Mouse (Mus musculus) kidney, embryonic 14.5 days (tissue): ENCODE data around the gene Zfp507. TPM values are rescaled to one million over a fixed set of nuclear protein-coding genes. Genes with fewer than 3 reads are reported as not detected.

Experiments
- ATAC-seq: fragments of 200-750 bp; cut with Nextera tagmentation; 2 replicates; pipeline ENCODE4 v1.8.0; 2017; ENCODE audit warnings: moderate number of reproducible peaks, mild to moderate bottlenecking, moderate TSS enrichment, moderate library complexity; ENCODE audit not compliant: low FRiP score, low TSS enrichment
- H3K27ac ChIP-seq: fragments of 300-500 bp; sonication (generic); 2 replicates; pipeline ENCODE4 v1.5.1; 2014; ENCODE audit warnings: low read depth, mild to moderate bottlenecking, low read length, moderate library complexity, mixed read lengths
- H3K27me3 ChIP-seq: fragments of 300-500 bp; sonication (generic); 2 replicates; pipeline ENCODE4 v1.6.1; 2014; ENCODE audit warnings: mild to moderate bottlenecking, low read length; ENCODE audit not compliant: control insufficient read depth, insufficient read depth
- H3K36me3 ChIP-seq: fragments of 300-500 bp; sonication (generic); 2 replicates; pipeline ENCODE4 v1.6.1; 2014; ENCODE audit warnings: low read length, mixed read lengths; ENCODE audit not compliant: control insufficient read depth, insufficient read depth
- H3K4me1 ChIP-seq: fragments of 300-500 bp; sonication (generic); 2 replicates; pipeline ENCODE4 v1.6.1; 2014; ENCODE audit warnings: low read length, mixed read lengths; ENCODE audit not compliant: control insufficient read depth, insufficient read depth
- H3K4me2 ChIP-seq: fragments of 300-500 bp; sonication (generic); replicated peaks from 2 replicates; pipeline ENCODE4 v1.6.1; 2014; ENCODE audit warnings: low read depth, mild to moderate bottlenecking, low read length
- H3K4me3 ChIP-seq: fragments of 300-500 bp; sonication (generic); 2 replicates; pipeline ENCODE4 v1.5.1; 2014; ENCODE audit warnings: mild to moderate bottlenecking, low read length
- H3K9ac ChIP-seq: fragments of 300-500 bp; sonication (generic); 2 replicates; pipeline ENCODE4 v1.6.1; 2014; ENCODE audit warnings: low read depth, mild to moderate bottlenecking, low read length, moderate library complexity
- H3K9me3 ChIP-seq: fragments of 300-500 bp; sonication (generic); 2 replicates; pipeline ENCODE4 v1.6.1; 2016; ENCODE audit warnings: low read length; ENCODE audit not compliant: control insufficient read depth
- WGBS: fragments of 180-500 bp; shearing (Covaris S2); extraction: QIAGEN DNeasy Blood & Tissue Kit; methylation state at CpG from one replicate; pipeline ENCODE4 v1.1.7; 2014; 5-methylcytosine and 5-hydroxymethylcytosine counted together
- polyA plus RNA-seq: library from polyadenylated mRNA; unstranded; fragments of >200 nt; fragmentation: Nextera tagmentation; extraction: Ambion mirVana; gene quantifications from 2 replicates; pipeline ENCODE4 v1.2.1, GENCODE M21; 2014

Zfp507 gene
- polyA plus RNA-seq, 1 experiment from 2014 or later: 21.7 TPM

DNA sequence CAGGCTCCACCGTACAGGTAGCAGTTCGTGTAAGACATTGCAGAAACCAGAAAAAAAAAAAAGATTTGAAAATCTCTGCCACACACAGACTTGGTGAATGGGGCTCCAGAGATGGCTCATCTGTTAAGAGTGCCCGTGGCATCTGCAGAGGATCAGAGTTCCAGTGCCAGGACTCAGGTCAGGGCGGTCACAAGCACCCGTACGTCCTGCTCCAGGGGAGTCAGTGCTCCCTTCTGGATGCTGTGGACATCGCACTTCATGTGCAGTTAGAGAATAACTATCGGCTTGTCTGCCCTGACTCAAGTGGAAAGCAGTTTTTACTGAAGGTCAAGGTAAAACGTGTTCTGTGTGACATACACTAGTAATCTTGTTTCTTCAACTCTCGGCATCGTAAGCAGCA, 38.3 kb downstream of the Zfp507 start:
- no peak for ATAC-seq
- H3K4me3 ChIP-seq: no peak overlapping the region
- 86% methylated on average over 11 of the region's 11 CpGs for WGBS

GRCm38 (mm10) chr7:35761801-35762200, 41.0 kb downstream of the Zfp507 start:
- H3K27ac ChIP-seq: no peak overlapping the region
- no peaks in the 10 kb centered on the region for H3K4me1 ChIP-seq
- 84% methylated on average over 5 of the region's 5 CpGs for WGBS
- no peaks in the 10 kb centered on the region for H3K9me3 ChIP-seq
- H3K4me2 ChIP-seq: no peak overlapping the region
- no peak overlapping the region for H3K9ac ChIP-seq
- no peaks in the 10 kb centered on the region for H3K36me3 ChIP-seq
- no peak for ATAC-seq
- no peaks in the 10 kb centered on the region for H3K27me3 ChIP-seq
- H3K4me3 ChIP-seq: no peak overlapping the region

More for the DNA sequence above, 38.3 kb downstream of the Zfp507 start:
- Histone ChIP-seq H3K9ac (no peak overlapping the region), H3K27ac (no peak overlapping the region), H3K27me3 (no peaks in the 10 kb centered on the region), H3K9me3 (no peaks in the 10 kb centered on the region), H3K4me1 (no peaks in the 10 kb centered on the region), H3K36me3 (no peaks in the 10 kb centered on the region), H3K4me2 (no peak overlapping the region)

GRCm38 (mm10) chr7:35759602-35760001, 43.2 kb downstream of the Zfp507 start:
- no peak for ATAC-seq
- Histone ChIP-seq H3K36me3 (no peaks in the 10 kb centered on the region), H3K27ac (no peak overlapping the region), H3K4me2 (no peak overlapping the region), H3K4me1 (0 out of 2 replicates have a peak, but pooled peaks cover 4% of the 10 kb centered on the region), H3K4me3 (no peak overlapping the region), H3K9ac (no peak overlapping the region), H3K27me3 (no peaks in the 10 kb centered on the region), H3K9me3 (no peaks in the 10 kb centered on the region)
- 13% methylated on average over 2 of the region's 2 CpGs for WGBS

DNA sequence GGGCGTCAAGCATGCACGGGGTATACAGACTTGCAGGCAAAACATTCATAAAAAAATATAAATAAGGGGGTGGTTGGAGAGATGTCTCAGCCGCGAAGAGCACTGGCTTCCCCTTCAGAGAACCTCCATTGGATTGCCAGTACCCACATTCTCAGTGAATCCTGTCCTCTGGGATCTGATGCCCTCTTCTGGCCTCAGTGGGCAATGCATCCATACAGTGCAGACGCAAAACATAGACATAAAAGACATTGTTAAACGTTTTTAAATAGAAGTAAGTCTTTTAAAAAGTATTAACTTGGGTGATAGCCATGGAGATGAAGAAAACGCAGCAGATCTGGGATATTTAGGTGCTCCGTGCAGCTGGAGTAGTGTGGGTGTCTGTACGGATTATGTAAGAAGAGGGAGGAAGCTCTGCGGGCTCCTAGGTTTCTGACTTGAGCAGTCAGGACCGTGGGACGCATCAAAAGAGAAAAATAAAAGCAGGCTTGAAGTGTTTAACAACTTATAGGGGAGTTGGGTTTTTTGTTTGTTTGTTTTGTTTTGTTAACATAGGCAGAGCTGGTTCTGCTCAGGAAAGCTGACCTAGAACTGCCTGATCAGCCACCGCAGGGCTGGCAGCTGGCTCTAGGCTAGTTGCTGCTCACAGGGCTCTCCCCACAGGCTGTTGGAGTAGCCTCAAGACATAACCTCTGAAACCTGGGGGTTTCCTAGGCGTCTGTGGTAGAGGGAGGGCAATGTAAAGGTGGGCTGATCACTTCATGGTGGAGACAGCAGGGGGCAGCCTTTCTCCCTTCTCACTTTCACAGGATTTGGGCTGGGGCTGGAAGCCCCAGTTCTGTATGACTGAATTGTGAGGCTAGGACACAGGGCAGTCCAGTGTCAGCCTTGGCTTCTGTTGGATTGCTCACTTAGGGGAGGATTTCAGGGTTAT, 46.0 kb downstream of the Zfp507 start:
- no peak overlapping the region for H3K9ac ChIP-seq
- ATAC-seq: no peak
- no peak overlapping the region for H3K4me3 ChIP-seq
- no peaks in the 10 kb centered on the region for H3K9me3 ChIP-seq
- peaks cover 8% of the 10 kb centered on the region for H3K4me1 ChIP-seq
- H3K27ac ChIP-seq: no peak overlapping the region
- H3K4me2 ChIP-seq: no peak overlapping the region
- WGBS: 41% methylated on average over 14 of the region's 14 CpGs
- no peaks in the 10 kb centered on the region for H3K27me3 ChIP-seq
- H3K36me3 ChIP-seq: no peaks in the 10 kb centered on the region

- no peak overlapping the region for H3K27ac ChIP-seq
- no peaks in the 10 kb centered on the region for H3K9me3 ChIP-seq
- H3K36me3 ChIP-seq: peaks cover 5% of the 10 kb centered on the region
- WGBS: 71% methylated on average over 4 of the region's 4 CpGs
- H3K27me3 ChIP-seq: no peaks in the 10 kb centered on the region
- ATAC-seq: no peak
- H3K4me3 ChIP-seq: peak overlapping the region; percentile 68
- peak overlapping the region; percentile 57; the same call in 1 of the 2 replicates for H3K9ac ChIP-seq
- peaks cover 8% of the 10 kb centered on the region for H3K4me1 ChIP-seq
- peak overlapping the region; percentile 93 for H3K4me2 ChIP-seq
Observed at GRCm38 (mm10) chr7:35754886-35755168, 48.0 kb downstream of the Zfp507 start.

GRCm38 (mm10) chr7:35754033-35754885, 48.5 kb downstream of the Zfp507 start, which contains the start of gene Dpy19l3:
Dpy19l3 (minus strand) TSS chr7:35754454.
- peaks cover 8% of the 10 kb centered on the region for H3K4me1 ChIP-seq
- H3K9ac ChIP-seq: peak within 1 kb of the TSS; percentile 57
- peaks cover 11% of the 10 kb centered on the region for H3K36me3 ChIP-seq
- H3K27me3 ChIP-seq: no peaks in the 10 kb centered on the region
- peak within 1 kb of the TSS; percentile 68 for H3K4me3 ChIP-seq
- H3K4me2 ChIP-seq: peak within 1 kb of the TSS; percentile 93
- WGBS: under 1% methylated on average over 69 of the region's 70 CpGs
- ATAC-seq: peak; percentile 98
- H3K27ac ChIP-seq: peak within 1 kb of the TSS; percentile 47; the same call in 1 of the 2 replicates
- H3K9me3 ChIP-seq: no peaks in the 10 kb centered on the region

DNA sequence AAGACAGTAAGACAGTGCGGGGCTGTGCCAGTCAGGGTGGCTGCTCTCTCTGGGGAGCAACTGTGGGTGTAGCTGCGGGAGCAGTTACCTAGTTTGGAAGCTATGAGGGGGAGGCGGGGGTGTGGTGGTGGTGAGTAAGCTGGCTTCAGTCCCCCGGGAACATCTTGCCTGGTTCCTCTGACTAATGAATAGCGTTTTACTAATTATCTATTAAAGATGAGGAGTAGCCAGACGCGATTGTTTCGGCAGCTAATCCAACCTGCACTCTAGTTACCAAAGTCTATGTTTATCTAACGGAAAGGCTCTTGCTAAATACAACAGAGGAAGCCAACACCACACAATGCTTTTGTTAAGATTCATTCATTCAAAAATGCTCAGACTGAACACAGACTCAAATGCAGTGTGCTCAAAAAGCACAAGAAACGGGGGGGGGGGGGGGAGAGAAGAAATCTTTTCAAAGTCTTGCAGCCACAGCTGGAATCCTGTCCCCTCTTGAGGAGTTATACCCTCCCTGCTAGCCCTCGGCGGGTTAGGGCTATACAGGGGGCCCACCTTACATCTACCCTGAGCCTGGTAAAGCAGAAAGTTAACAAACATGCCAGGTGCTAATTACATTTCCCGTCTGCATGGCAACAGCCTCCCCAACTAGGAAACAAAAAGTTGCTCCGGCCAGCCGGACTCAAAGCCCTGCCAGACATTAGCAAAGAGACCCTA, 49.3 kb downstream of the Zfp507 start:
- peak; percentile 9; the same call in 1 of the 2 replicates for ATAC-seq
- Histone ChIP-seq H3K4me3 (peak overlapping the region; percentile 68), H3K9ac (peak overlapping the region; percentile 57), H3K9me3 (no peaks in the 10 kb centered on the region), H3K27me3 (no peaks in the 10 kb centered on the region), H3K4me2 (peak overlapping the region; percentile 93), H3K36me3 (peaks cover 19% of the 10 kb centered on the region), H3K4me1 (peaks cover 8% of the 10 kb centered on the region), H3K27ac (0 out of 2 replicates have a peak overlapping the region, but pooled peaks have one; percentile 47)
- WGBS: 7% methylated on average over 14 of the region's 15 CpGs

DNA sequence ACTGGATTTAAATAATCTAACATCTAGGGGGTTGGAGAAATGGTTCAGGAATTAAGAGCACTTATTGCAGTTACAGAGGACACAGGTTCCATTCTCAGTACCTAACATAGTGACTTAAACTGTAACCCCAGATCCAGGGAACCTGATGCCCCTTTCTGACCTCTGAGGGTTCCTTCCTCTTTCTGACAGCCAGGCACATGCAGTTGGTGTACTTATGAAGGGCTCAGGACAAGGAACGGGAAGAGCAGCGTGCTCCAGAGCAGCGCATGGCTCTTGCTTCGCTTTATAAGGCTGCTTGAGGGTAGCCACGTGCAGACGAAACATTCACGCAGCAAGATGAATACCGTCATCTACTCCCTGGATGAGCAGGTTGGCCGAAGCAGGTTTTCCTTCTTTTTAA, 51.9 kb downstream of the Zfp507 start:
- Histone ChIP-seq H3K27me3 (no peaks in the 10 kb centered on the region), H3K4me2 (no peak overlapping the region), H3K9ac (no peak overlapping the region), H3K27ac (no peak overlapping the region), H3K36me3 (peaks cover 27% of the 10 kb centered on the region), H3K4me3 (no peak overlapping the region), H3K9me3 (no peaks in the 10 kb centered on the region), H3K4me1 (peaks cover 8% of the 10 kb centered on the region)
- 95% methylated on average over 9 of the region's 9 CpGs for WGBS
- ATAC-seq: no peak
